Mouse (Mus musculus) heart, postnatal 4 days (tissue): ENCODE data around the gene Synj1. TPM values are rescaled to one million over a fixed set of nuclear protein-coding genes. Genes with fewer than 3 reads are reported as not detected.

Experiments
- DNase-seq: peaks from one replicate; pipeline ENCODE4 v3.0.0; 2021
- total RNA-seq, 2 experiments: library from RNA; stranded (reverse); gene quantifications; 2 replicates each; pipeline ENCODE4 v1.2.3; 2021

Gene Synj1
- total RNA-seq, 2 experiments from 2014 or later, result 29.2 to 32.6 TPM

DNA sequence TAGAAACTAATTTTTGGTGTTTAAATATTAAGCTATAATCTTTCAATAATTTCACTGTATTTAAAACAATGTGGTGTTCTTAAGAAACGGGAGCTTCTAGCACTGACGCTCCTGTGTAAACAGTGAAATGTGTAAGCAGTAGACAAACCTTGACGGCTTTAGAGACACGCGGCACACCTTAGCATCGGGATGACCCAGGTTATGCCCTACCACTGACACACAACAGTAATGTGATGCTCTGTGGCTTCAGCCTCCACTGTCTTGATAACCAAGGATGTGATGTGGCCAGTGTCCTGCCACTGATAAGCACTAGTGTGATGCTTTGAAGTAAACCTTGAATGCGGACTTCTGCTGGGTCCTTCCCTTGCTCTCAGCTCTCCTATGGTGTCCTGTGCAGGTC, 69.9 kb downstream of the Synj1 start:
- no peak for DNase-seq

- peak; percentile 94 for DNase-seq
Measured at GRCm38 (mm10) chr16:90934687-90935328, 76.3 kb downstream of the Synj1 start, which contains the start of gene Cfap298. Gene Cfap298 (minus strand): TSS chr16:90935114.

DNA sequence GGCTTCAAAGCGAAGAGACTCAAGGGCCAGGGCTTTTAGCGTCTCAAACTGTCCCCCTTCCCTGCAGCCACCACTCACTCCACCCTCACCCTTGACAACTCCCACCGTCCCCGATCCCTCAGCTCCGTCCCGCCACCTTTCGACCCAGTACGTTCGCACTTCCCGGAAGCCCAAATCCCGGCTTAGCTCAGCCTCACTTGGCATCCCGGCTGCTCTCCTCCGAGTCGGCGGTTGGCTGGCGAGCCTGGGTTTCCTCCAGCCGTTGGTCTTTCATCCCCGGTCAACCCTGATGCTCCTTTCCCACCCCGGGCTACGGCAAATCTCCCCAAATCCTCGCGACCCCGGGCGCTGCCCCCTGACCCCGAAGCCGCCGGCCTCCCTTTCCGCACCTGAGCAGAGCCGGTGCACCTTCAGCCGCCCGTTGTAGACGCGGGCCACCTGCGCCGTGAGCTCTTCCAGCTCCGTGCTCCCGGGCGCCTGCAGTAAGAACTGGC, 76.9 kb downstream of the Synj1 start:
- DNase-seq, result peak; percentile 76

DNA sequence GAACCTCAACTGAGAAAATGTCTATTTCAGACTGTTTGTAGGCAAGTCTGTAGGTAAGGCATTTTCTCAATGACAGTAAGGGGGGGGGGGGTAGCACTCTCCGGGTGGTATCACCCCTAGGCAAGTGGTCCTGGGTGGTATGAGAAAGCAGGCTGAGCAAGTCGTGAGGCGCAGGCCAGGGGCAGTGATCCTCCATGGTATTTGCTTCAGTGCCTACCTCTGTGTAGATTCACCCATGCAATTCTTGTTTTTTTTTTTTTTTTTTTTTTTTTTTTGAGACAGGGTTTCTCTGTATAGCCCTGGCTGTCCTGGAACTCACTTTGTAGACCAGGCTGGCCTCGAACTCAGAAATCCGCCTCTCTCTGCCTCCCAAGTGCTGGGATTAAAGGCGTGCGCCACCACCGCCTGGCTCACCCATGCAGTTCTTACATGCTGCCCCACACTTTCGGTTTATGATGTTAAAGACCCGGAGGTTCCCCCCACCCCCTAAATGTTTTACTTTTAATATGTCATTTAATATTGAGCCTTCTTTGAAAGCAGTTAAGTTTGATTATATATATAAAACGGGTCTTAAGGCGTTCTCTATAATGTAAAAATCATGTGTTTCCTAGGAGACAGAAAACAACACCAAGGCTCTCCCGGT, 77.5 kb downstream of the Synj1 start:
- no peak for DNase-seq

DNA sequence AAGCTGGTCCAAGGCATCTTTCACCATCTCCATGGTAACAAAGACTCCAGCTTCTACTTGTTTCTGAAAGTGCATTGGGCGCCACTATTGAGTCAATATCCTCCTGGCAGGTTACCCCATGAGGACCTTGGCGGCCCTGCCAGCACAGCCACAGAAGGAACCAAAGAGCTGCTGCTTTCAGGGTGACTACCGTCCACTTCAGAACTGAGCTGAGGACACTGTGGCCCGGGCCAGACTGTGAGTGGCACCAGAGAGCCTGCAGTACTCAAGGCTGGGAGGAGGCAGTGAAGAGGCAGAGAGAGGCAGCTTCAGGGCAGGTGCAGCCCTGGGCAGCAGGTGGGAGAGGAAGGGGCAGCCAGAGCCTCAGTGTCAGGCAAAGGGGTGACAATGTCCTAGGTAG, 83.7 kb downstream of the Synj1 start:
- no peak for DNase-seq

DNA sequence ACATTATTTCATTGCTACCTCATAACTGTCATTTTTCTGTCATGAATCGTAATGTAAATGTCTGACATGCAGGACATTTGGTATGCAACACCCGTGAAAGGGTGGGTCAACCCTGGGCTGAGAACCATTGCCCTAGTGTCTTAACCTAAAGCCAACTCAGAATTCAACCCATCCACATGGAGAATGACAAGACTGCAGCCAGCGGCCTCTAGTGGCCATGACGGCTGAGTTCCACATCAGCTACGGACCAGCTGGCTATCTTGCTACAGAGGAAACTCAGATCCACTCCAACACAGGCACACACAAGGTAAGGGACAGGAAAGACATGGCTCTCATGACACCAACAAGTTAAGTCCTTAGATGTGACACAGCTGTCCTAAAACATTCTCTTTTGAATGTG, 85.6 kb downstream of the Synj1 start:
- peak; percentile 87 for DNase-seq

DNA sequence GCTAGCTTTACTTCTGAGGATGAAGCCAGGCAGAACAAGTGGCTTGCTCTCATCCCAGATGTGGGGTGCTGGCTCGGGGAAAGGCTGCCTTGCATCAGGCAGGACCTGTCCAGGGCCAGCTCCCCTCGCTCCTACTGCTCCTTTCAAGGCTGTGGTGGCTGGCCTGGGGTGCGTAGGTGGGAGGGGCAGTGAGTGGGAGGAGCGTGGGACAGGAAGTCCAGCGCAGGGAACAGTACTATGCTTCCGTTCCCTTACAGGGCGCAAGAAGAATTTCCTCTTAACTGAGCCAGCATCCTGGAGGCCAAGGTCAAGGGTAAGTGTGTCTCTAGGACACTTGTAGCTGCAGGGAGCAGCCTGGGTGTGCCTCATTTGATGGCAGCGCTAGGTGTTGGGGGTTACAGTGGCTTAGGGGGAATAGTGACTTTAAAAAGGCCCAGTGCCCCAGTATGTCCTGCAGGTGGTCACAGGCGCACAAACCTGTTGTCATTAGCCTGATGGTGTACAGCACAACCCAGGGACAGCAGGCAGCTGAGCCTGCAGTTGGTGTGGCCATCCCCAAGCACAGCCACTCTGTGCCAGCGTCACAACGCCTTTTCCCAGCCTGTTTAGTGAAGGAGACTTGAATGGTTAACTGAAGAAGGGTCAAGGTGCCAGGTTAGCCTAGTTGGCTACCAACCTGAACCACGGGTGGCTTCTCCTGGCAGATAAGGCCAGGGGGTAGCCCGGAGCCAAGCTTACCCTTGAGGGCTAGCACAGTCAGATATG, 86.3 kb downstream of the Synj1 start:
- DNase-seq, result peak; percentile 53

- peak; percentile 75 for DNase-seq
Measured at GRCm38 (mm10) chr16:90921471-90922159, 89.5 kb downstream of the Synj1 start.

- no peak for DNase-seq
Measured at GRCm38 (mm10) chr16:90917156-90917555, 94.0 kb downstream of the Synj1 start.

DNA sequence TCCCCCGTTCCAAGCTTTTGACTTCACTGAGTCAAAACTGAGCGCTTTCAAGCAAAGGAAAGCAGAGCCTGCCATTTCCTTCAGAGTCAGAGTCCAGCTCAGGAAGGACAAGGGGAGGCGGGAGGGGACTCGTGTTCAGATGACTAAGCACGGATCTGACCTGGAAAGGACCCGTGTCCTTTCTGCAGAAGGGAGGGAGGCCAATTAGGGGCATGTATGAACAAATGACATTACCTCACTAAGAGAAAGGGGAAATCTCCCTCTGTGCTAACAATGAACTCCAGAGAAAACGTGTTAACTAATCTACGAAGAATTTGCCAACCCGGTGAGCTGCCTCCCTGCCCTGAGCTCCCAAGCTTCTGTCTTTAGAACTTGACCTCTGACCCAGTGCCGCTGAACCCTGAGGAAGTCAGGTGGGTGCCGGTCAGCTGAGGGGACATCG, 95.0 kb downstream of the Synj1 start:
- peak; percentile 54 for DNase-seq

DNA sequence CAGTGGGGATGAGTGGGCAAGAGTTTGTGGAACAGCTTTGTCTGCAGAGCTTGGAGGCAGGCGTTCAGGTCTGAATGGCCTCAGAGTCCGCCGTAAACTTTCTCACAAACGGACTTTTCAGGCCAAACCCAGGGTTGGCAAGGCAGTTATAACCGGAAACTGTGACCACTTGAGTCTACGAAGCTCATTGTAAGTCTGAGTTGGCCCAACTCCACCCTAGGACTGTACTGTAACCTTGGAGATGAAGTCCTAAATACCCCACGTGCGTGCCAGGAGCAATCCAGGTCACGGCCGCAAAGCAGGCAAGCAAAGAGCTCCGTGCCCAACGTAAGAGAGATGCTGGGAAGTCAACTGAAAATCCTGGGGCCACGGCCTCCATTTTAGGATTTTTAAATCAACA, 99.3 kb downstream of the Synj1 start:
- DNase-seq, result peak; percentile 39

DNA sequence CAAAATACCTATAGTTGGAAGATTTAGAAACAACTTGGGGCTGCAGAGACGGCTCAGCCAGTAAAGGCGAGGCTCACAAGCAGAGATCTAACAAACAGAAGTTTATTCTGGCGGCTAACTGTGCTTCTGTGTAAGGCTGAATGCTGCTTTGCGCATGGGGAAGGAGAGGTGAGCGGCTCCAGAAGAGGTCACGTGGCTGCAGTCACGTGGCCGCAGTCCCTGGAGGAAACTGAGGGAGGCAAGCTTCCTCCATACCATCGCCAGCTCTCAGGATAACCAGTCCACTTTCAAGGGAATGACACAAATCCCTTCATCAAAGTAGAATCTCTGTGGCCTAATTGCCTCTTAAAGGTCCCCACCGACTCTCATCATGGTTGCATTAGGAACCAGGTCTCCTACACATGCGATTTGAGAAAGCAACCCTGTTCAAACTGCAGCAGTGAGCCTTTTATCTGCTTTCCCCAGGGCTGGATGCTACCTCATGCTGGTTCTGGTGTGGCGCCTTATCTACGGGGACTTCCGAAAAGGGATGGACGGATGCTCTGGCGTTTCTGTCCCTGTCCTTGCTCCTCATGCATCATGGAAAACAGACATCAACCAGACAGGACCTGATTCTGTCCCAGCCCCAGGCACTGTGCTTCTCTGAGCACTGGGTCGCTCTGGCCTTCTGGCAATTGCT, 100.1 kb downstream of the Synj1 start:
- peak; percentile 25 for DNase-seq

DNA sequence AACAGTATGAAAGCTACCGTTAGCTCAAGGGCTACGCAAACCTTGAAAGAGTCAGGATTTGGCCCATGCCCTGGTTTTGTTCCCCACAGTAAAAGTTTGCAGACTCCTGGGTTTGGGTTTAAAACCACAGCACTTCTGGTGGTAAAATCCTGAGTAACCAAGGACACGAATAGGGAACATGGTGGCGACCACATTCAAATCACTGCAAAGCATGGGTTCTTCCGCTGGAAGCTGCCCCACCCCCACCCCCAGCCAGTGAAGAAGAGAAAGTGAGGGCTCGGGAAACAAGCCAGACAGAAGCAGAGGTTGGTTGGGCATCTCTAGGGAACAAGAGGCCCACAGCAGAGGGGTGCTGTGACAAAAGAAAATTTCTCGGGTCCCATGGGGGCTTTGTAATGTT, 103.9 kb downstream of the Synj1 start:
- no peak for DNase-seq

GRCm38 (mm10) chr16:90903300-90903699, 107.8 kb downstream of the Synj1 start:
- DNase-seq, result no peak

DNA sequence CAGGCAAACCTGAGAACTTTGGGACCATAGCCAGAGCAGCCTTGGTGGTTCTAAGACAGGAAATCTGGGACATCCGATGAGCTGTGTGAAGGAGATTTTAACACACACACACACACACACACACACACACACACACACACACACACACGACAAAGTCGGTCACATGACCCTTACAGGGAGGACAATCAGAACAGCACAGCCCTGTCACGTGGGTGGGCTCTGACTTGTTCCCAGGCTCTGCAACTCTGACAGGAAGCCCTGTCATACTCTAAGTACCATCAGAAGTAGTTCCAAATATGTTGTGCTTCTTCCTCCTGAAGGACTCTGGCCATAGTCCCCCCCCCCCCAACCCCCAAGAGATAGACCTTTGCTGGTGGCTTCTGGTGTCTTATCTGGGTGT, 109.7 kb downstream of the Synj1 start:
- DNase-seq, result peak; percentile 28

DNA sequence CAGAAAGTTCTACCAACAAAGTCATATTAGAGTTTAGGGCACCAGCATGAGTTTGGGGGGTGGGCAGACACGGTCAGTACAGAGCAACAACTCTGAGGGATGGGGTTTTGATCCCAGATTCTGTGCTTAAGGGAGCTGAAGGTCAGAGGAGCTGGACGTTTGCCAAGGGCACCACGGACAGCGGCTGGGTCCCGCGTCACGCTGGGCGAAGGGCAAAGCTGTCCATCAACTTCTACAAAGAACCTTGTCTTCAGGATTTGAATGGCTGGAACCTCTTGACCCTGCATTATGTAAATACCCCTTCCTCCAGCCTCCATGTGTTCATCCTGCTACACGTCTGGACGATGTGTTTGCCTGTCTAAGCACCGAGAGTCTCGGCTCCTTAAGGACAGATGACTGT, 111.6 kb downstream of the Synj1 start:
- peak; percentile 57 for DNase-seq

GRCm38 (mm10) chr16:90897651-90898050, 113.5 kb downstream of the Synj1 start:
- peak; percentile 81 for DNase-seq

- DNase-seq, result no peak
Measured at GRCm38 (mm10) chr16:90893792-90894191, 117.3 kb downstream of the Synj1 start.

- DNase-seq, result no peak
Measured at GRCm38 (mm10) chr16:90893019-90893418, 118.1 kb downstream of the Synj1 start.

DNA sequence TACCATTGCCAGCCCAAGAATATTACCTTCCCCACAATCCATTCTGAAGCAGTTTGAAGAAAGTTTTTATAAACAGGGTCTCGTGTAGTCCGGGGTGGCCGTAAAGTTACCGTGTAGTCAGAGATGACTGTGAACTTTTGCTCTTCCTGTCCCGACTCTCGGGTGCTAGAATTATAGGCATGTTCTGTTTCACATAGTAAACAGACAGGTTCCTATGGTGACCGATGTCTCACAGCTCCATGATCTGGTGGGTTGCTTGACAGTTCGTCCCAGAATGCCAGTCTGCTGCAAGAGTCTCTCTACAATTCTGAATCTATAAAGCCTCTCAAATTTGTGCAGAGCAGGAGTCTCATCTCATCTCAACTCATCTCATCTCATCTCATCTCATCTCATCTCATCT, 119.0 kb downstream of the Synj1 start:
- DNase-seq, result peak; percentile 20

GRCm38 (mm10) chr16:90891601-90892000, 119.5 kb downstream of the Synj1 start:
- peak; percentile 41 for DNase-seq

- no peak for DNase-seq
Measured at GRCm38 (mm10) chr16:90890683-90891082, 120.4 kb downstream of the Synj1 start.
